Mouse (Mus musculus): ENCODE measurements around the gene Lao1.
A peak's percentile ranks its signal among the peaks of the same experiment; 100 is the strongest.
"Not testable (repeated sequence)": the region's sequence is repeated elsewhere in the genome, so short reads cannot be mapped to it uniquely, and the experiment has no call there.

The Lao1 gene

DNA sequence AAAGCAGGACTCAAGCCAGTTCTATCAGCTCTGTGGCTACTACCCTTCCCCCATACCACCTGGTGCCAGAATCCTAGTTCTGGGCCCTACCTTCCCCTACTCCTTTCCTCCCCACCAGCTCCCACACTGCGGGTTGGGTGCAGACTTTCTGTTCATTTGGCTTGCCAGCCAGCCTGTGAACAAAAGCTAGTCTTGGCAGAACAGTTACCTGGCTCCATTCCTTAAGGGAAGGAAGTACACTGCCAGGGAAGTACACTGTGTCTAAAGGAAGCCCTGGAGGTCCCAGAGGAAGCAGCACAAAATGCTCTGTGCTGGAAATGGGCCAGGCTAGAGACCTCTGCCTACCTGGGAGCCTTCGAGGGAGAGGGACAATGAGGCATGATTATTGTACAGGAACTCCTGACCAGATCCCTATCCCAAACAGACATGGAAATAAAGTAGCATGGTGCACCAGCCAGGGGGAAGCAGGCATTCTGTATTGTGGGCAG is at the start of gene Lao1:
Gene Lao1, plus strand, starts transcription at position 438 of the 488 bp plus-strand sequence.
- DNase-seq (ENCODE audit: low read depth, low spot score), result no peak

- not testable (repeated sequence) for DNase-seq (ENCODE audit: low read depth, low spot score)
These were observed 44.0 kb upstream of the Lao1 start, which contains the start of gene Olfr1329 for GRCm38 (mm10) chr4:118917365-118917764. Gene Olfr1329 (minus strand): TSS chr4:118917465.

GRCm38 (mm10) chr4:118931326-118931725 is 30.1 kb upstream of the Lao1 start:
- not testable (repeated sequence) for DNase-seq (ENCODE audit: low read depth, low spot score)

- DNase-seq (ENCODE audit: low read depth, low spot score), result no peak
These were observed 22.9 kb upstream of the Lao1 start, which contains the start of gene Olfr1328 for GRCm38 (mm10) chr4:118938512-118938911. Gene Olfr1328 (minus strand): TSS chr4:118938612.

DNA sequence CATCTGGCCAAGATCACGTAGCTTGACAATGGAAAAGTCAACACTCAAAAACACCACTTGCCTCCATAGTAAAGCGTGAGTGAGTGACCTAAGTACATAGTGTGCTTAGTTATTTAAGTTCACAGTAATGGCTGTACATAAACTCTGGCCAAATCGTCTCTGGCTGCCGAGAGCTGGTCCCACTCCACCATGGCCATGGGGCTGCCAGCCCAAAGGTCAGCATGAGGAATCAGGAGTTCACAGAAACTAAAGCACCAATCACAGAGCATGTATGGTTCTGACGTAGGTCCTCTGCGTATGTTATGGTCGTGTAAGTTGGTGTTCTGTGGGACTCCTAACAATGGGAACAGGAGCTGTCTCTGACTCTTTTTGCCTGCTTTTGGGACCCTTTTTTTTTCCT is 2.6 kb upstream of the Lao1 start:
- DNase-seq (ENCODE audit: low read depth, low spot score), result no peak

- no peak for DNase-seq (ENCODE audit: low read depth, low spot score)
These were observed 6.3 kb downstream of the Lao1 start for GRCm38 (mm10) chr4:118967711-118968110.

- DNase-seq (ENCODE audit: low read depth, low spot score), result no peak
These were observed 11.9 kb downstream of the Lao1 start for GRCm38 (mm10) chr4:118973281-118973680.

DNA sequence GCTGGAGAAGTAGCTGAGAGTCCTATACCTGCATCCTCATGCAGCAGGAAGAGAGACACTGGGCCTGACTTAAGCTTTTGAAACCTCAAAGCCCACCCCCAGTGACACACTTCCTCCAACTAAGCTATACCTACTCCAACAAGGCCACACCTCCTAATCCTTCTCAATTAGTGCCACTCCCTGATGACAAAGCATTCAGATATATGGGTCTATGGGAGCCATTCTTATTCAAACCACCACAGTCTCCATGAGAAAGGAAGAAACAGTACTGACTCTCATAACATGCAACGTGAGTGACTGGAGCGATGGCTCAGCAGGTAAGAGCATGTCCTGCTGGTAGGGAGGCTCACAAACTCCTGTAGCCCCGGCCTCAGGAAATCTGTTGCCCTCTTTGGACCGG is 23.9 kb downstream of the Lao1 start:
- DNase-seq (ENCODE audit: low read depth, low spot score), result no peak

GRCm38 (mm10) chr4:118988535-118988934 is 27.2 kb downstream of the Lao1 start:
- DNase-seq (ENCODE audit: low read depth, low spot score), result peak; percentile 20

- DNase-seq (ENCODE audit: low read depth, low spot score), result no peak
These were observed 28.0 kb downstream of the Lao1 start for GRCm38 (mm10) chr4:118989331-118989730.

DNA sequence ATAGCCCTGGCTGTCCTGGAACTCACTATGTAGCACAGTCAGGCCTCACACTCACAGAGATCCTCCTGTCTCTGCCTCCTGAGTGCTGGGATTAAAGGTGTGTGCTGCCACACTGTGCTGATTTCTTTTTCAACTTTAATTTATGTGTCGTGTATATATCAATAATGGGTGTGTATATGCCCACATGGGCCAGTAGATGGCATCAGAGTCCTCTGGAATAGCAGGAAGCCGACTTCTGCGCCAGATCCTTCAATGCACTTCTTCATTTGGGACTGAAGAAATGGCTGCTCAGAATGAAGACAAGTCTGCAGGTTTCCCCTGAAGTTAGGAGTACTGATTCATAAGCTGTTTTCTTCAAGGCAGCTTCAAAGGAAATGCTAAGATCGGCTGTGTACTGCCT is 30.4 kb downstream of the Lao1 start:
- DNase-seq (ENCODE audit: low read depth, low spot score), result peak; percentile 16

- no peak for DNase-seq (ENCODE audit: low read depth, low spot score)
These were observed 35.8 kb downstream of the Lao1 start for GRCm38 (mm10) chr4:118997127-118997542.

GRCm38 (mm10) chr4:118999691-119000486 is 38.5 kb downstream of the Lao1 start:
- peak; percentile 23 for DNase-seq (ENCODE audit: low read depth, low spot score)

DNA sequence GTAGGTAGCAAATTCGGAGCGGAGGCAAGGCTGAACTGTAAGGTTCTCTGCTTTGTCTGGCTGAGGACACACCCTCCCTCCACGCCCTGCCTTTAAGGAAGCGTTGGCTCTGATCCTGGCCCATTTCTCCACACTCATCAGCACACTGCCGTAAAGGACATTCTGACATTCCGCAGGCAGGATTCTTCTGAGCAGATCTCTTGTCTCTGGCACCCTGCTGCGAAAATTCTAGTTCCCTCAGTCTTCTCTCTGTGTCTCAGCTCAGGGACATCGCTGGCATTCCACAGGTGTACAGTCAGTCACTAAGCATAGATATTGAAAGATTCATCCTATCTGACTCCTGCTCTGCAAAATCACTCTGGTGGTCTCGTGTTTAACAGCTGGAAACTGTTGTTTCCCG is 40.3 kb downstream of the Lao1 start:
- DNase-seq (ENCODE audit: low read depth, low spot score), result no peak

DNA sequence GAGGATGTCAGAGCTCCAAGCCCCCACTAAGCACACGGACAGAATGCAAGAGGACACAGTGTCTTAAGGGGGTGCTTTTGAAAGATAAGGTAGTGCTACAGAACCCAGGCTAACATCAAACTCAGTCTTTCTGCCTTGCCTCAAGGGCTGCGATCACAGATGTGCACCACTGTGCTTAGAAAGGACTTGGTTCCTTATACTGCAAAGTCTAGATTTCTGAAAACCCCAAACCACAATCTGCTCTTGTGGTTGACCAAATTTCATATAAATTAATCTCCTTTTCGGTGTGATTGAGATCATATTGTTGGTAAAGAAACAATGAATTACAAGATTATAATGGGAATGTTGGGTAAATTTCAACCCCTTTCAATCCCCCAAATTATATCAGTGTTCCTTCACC is 41.1 kb downstream of the Lao1 start:
- DNase-seq (ENCODE audit: low read depth, low spot score), result no peak

GRCm38 (mm10) chr4:119004178-119004577 is 42.8 kb downstream of the Lao1 start:
- DNase-seq (ENCODE audit: low read depth, low spot score), result no peak

GRCm38 (mm10) chr4:119004613-119005339 is 43.4 kb downstream of the Lao1 start:
- DNase-seq (ENCODE audit: low read depth, low spot score), result peak; percentile 90

DNA sequence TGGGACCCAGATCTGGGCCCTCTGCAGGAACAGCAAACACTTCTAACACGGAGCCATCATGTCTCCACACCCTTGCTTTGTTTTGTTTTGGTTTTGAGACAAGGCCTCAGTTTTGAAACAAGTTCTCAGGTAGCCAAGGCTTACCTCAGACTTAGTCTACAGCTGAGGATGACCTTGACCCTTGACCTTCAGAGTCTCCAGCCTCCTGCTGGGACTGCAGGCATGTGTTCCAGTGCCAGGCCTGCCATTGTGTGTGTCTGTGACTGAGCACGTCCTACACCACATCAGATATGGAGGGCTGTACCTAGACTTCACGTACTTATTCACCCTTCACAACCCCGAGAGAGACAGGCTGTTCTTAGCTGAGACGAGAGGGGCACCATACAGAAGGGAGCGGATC is 46.2 kb downstream of the Lao1 start:
- no peak for DNase-seq (ENCODE audit: low read depth, low spot score)

GRCm38 (mm10) chr4:119008476-119008875 is 47.1 kb downstream of the Lao1 start:
- DNase-seq (ENCODE audit: low read depth, low spot score), result no peak

DNA sequence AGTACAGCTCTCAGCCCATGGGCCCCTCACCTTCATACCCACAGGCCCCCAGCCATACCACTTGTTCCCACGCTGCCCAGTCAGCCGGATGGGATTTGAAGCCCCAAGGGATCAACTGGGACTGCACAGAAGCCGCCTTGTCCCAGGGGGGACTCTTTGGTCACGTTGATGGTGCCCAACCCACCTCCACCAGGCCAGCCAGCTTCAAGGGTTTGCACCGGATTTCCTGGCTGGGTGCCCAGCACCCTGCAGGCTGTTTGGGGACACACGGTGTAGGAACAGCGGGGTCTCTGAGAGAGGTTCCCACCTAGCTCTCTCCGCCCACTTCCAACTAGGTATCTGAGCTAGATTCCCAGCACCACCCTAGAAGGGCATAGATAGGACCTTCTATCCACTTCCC is 48.4 kb downstream of the Lao1 start:
- no peak for DNase-seq (ENCODE audit: low read depth, low spot score)

- DNase-seq (ENCODE audit: low read depth, low spot score), result no peak
These were observed 49.8 kb downstream of the Lao1 start for GRCm38 (mm10) chr4:119011050-119011680.

- no peak for DNase-seq (ENCODE audit: low read depth, low spot score)
These were observed 51.7 kb downstream of the Lao1 start for GRCm38 (mm10) chr4:119013031-119013430.

All from CD4-positive, CD25-positive, alpha-beta regulatory T cell, adult 2 months (primary cell).